Comparison of ENCODE assay signal across 17 mouse cellular contexts in the genomic region with DNA sequence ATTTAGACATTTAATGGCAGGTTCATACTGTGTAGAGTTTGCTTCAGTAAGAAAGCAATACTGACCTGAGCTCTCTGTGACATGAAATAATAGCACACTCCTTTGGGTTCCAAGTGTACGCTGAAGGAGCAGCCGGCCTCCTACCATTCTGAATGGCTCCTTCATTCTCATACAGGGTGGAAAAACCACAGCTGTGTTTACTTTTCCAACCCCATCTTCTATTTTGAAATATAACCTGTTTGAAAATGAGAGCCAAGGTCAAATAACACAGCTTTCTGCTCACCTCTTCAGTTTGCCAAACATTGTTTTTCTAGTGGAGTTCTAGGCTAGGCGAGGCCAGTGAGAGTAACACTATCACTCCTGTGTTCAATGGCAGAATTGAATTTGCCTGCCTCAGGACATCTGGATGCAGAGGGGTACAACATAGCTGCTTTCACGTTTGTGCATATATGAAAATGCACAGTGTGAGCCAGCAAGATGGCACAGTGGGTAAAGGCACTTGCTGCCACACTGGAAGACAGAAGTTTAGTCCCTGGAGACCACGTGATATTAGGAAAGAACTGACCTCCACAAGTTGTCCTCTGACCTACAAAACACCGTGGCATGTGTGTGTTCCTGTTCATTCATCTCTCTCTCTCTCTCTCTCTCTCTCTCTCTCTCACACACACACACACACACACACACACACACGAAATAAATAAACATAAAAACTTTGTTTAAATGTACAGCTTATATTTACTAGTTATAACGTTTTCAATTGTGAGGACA.
DNase-seq lines count a peak whose midpoint lies in the region; ATAC-seq lines count a peak whose summit lies in the region.
"Had no signal": no experiment of that assay in that cellular context is flagged by ENCODE, and none has a peak within 500 bp of the region (broad histone marks: within the 10 kb centered on the region; RNA-seq: fewer than 3 reads in every experiment).

No protein-coding gene starts in this region.

- DNase-seq in embryo, embryonic 10.5 days (ENCODE audit: low spot score), result peak; percentile 17
- no peak for DNase-seq in embryo, embryonic 10 days (ENCODE audit: low spot score)
- no peak for DNase-seq in limb, embryonic 10.5 days (ENCODE audit: low spot score)
- DNase-seq in lung, postnatal 36 days, result peak; percentile 45
- no peak for DNase-seq in layer of hippocampus, postnatal 36 days
- DNase-seq: adrenal gland, postnatal 36 days; cerebellum, postnatal 10 days; kidney, postnatal 4 days had no signal

- no peak overlapping the region for H3K4me3 ChIP-seq in limb, embryonic 12.5 days (replicated peaks)
- no peak overlapping the region for H3K4me3 ChIP-seq in limb, embryonic 10.5 days
- H3K4me3 ChIP-seq in embryonic facial prominence, embryonic 13.5 days, result no peak overlapping the region
- H3K4me3 ChIP-seq: heart, embryonic 15.5 days; hindbrain, embryonic 10.5 days; midbrain, embryonic 10.5 days; neural tube, embryonic 13.5 days had no signal

- no peak overlapping the region for H3K9ac ChIP-seq in limb, embryonic 12.5 days (replicated peaks)
- no peak overlapping the region for H3K9ac ChIP-seq in embryonic facial prominence, embryonic 13.5 days
- H3K9ac ChIP-seq: heart, embryonic 15.5 days; neural tube, embryonic 13.5 days had no signal

- 0 out of 2 replicates have a peak overlapping the region, but pooled peaks have one; percentile 41 for H3K27ac ChIP-seq in limb, embryonic 12.5 days
- H3K27ac ChIP-seq in limb, embryonic 10.5 days, result no peak overlapping the region
- peak overlapping the region; percentile 22; the same call in 1 of the 2 replicates for H3K27ac ChIP-seq in embryonic facial prominence, embryonic 13.5 days
- H3K27ac ChIP-seq: heart, embryonic 15.5 days; hindbrain, embryonic 10.5 days; midbrain, embryonic 10.5 days; neural tube, embryonic 13.5 days had no signal

- no peak for ATAC-seq in limb, embryonic 12.5 days (ENCODE audit: insufficient number of reproducible peaks, insufficient read depth, low FRiP score, low TSS enrichment, low read depth)
- peak; percentile 64 for ATAC-seq in embryonic facial prominence, embryonic 13.5 days (ENCODE audit: insufficient number of reproducible peaks, insufficient read depth, low FRiP score, low TSS enrichment, low read depth)
- ATAC-seq in cerebellum, adult (ENCODE audit: insufficient number of reproducible peaks, low FRiP score, low TSS enrichment), result no peak
- ATAC-seq: forebrain, embryonic 14.5 days had no signal

- H3K4me2 ChIP-seq in limb, embryonic 12.5 days, result no peak overlapping the region
- no peak overlapping the region for H3K4me2 ChIP-seq in embryonic facial prominence, embryonic 13.5 days
- H3K4me2 ChIP-seq: heart, embryonic 15.5 days; neural tube, embryonic 13.5 days had no signal

- H3K36me3 ChIP-seq in limb, embryonic 12.5 days, result no peaks in the 10 kb centered on the region
- H3K36me3 ChIP-seq in limb, embryonic 10.5 days, result no peaks in the 10 kb centered on the region
- H3K36me3 ChIP-seq in embryonic facial prominence, embryonic 13.5 days, result no peaks in the 10 kb centered on the region
- H3K36me3 ChIP-seq: heart, embryonic 15.5 days; hindbrain, embryonic 10.5 days; midbrain, embryonic 10.5 days; neural tube, embryonic 13.5 days had no signal

- H3K9me3 ChIP-seq in limb, embryonic 12.5 days, result no peaks in the 10 kb centered on the region
- H3K9me3 ChIP-seq in limb, embryonic 10.5 days (replicated peaks), result no peaks in the 10 kb centered on the region
- no peaks in the 10 kb centered on the region for H3K9me3 ChIP-seq in embryonic facial prominence, embryonic 13.5 days
- H3K9me3 ChIP-seq: heart, embryonic 15.5 days; hindbrain, embryonic 10.5 days; midbrain, embryonic 10.5 days; neural tube, embryonic 13.5 days had no signal

- H3K27me3 ChIP-seq in limb, embryonic 12.5 days, result no peaks in the 10 kb centered on the region
- no peaks in the 10 kb centered on the region for H3K27me3 ChIP-seq in limb, embryonic 10.5 days (ENCODE audit: low read depth, poor library complexity, severe bottlenecking)
- no peaks in the 10 kb centered on the region for H3K27me3 ChIP-seq in embryonic facial prominence, embryonic 13.5 days
- H3K27me3 ChIP-seq: CH12.LX; heart, embryonic 15.5 days; neural tube, embryonic 13.5 days had no signal

- H3K4me1 ChIP-seq in limb, embryonic 12.5 days (replicated peaks), result peaks cover 28% of the 10 kb centered on the region
- peaks cover 17% of the 10 kb centered on the region; the same call in 1 of the 2 replicates for H3K4me1 ChIP-seq in limb, embryonic 10.5 days
- peaks cover 12% of the 10 kb centered on the region for H3K4me1 ChIP-seq in embryonic facial prominence, embryonic 13.5 days

- WGBS in limb, embryonic 12.5 days, result 69% methylated on average over 8 of the region's 8 CpGs
- WGBS in limb, embryonic 10.5 days, result 84% methylated on average over 8 of the region's 8 CpGs
- WGBS in embryonic facial prominence, embryonic 13.5 days, result 68% methylated on average over 8 of the region's 8 CpGs

Comparison
In these comparisons a context has a peak if more than half of its experiments do, and no peak if none do; other contexts are left out.
1. DNase-seq: peak in embryo, embryonic 10.5 days (single experiment) and lung, postnatal 36 days (single experiment); none in embryo, embryonic 10 days (single experiment), limb, embryonic 10.5 days (single experiment) and layer of hippocampus, postnatal 36 days (0 of 2).